Mouse (Mus musculus): ENCODE data around the gene Slc22a14. TPM values are rescaled to one million over a fixed set of nuclear protein-coding genes. Genes with fewer than 3 reads are reported as not detected.

The Slc22a14 gene
- total RNA-seq, 1 experiment, result 0.45 TPM

DNA sequence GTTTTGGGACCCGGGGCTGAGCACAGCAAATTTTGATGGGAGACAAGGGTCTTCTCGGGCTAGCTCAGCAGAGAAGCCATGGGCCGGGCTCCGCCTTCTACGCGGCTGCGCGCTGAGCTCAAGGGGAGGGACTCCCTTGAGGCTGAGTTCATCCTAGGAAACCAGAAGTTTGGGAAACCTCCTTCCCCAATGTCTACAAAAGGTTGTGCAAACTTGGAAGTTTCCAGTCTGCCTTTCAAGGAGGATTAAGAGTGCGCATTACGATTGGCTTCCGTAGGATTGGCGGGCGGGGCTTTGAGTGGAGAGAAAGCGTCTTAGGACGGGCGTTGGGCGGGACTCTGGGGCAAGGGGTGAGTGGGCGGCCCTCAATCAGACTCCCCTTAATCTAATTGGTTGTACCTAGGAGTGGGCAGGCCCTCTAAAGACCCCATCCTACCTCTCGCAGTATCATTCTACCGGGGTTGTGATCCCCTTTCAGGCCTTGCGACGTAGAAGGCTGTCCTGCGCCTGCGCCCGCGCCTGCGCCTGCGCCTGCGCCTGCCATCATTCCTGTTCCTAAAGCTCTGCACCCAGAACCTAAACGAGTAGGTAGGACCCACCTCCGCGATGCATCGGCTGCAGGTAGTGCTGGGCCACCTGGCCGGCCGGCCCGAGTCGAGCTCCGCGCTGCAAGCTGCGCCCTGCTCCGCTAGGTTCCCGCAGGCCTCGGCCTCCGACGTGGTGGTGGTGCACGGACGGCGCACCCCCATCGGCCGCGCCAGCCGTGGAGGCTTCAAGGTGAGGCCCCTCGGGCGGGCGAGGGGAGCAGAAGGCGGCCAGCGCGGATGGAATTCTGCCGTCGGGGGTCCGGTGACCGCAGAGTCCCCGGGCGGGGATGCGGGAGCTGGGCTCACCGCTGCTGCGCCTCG is 24.2 kb downstream of the Slc22a14 start, which contains the start of gene Myd88:
Myd88 (minus strand) TSS at position 503 of the 908 bp plus-strand sequence.
- in situ Hi-C loops (cut with MboI; ENCODE audit: low sequenced_read_pairs in 2 of 2, unreplicated experiment in 2 of 2), result no loop called here
- Histone ChIP-seq H3K9me3 (ENCODE audit: control insufficient read depth, insufficient read depth, low read depth, low read length) (no peaks in the 10 kb centered on the region), H3K4me3 (ENCODE audit: insufficient read depth in 1 of 2, low read depth in 1 of 2, low read length in 2 of 2, poor library complexity in 1 of 2, severe bottlenecking in 1 of 2) (peak within 1 kb of the TSS; percentile 78 to 81), H3K9ac (ENCODE audit: insufficient read depth, low read depth, low read length, poor library complexity, severe bottlenecking) (peak within 1 kb of the TSS; percentile 84), H3K4me1 (ENCODE audit: control insufficient read depth in 2 of 2, insufficient read depth in 2 of 2, low read length in 2 of 2, poor library complexity in 1 of 2) (peaks cover 3 to 14% of the 10 kb centered on the region in 2 experiments; a peak in 2 of 4 replicates), H3K36me3 (ENCODE audit: control insufficient read depth, insufficient read depth, low read length, poor library complexity, severe bottlenecking) (peaks cover 17% of the 10 kb centered on the region; the same call in 1 of the 2 replicates), H3K27ac (ENCODE audit: insufficient read depth, low read depth, low read length, poor library complexity, severe bottlenecking) (peak within 1 kb of the TSS; percentile 68)
- no peak for TF ChIP-seq MAFK (IDR thresholded peaks at IDR 0.05; ENCODE audit: insufficient read depth, low read depth, low read length)
- no peak for TF ChIP-seq CHD2 (IDR thresholded peaks at IDR 0.05; ENCODE audit: low read depth, low read length)
- no peak for TF ChIP-seq ZC3H11A (IDR thresholded peaks at IDR 0.05; ENCODE audit: borderline replicate concordance, low read depth, low read length)
- no peak for TF ChIP-seq ZNF384 (IDR thresholded peaks at IDR 0.05; ENCODE audit: low read depth, low read length)
- no peak for TF ChIP-seq HCFC1 (IDR thresholded peaks at IDR 0.05; ENCODE audit: borderline replicate concordance, insufficient read depth, low read length)
- DNase-seq (ENCODE audit: low read depth, low spot score), result peak; percentile 98

DNA sequence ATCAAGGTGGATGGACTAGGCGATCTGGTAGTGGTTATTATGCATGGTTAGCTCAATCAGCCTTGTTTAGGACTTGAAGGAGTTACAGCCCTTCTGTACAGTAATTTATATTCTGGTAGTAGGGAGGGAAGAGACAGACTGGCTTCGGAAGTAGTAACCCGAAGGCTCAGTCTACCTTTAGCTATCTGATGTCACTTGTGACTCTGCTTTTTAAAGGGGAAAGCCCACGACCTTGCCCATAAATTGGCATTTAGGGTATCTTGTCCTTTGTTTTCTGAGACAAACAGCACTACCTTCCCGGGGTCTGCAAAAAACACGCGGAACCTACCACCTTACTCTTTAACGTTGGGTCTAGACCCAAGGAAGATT is 25.2 kb downstream of the Slc22a14 start:
- Histone ChIP-seq H3K9me3 (ENCODE audit: control insufficient read depth, insufficient read depth, low read depth, low read length) (no peaks in the 10 kb centered on the region), H3K27ac (ENCODE audit: insufficient read depth, low read depth, low read length, poor library complexity, severe bottlenecking) (no peak overlapping the region), H3K36me3 (ENCODE audit: control insufficient read depth, insufficient read depth, low read length, poor library complexity, severe bottlenecking) (peaks cover 16% of the 10 kb centered on the region; the same call in 1 of the 2 replicates), H3K9ac (ENCODE audit: insufficient read depth, low read depth, low read length, poor library complexity, severe bottlenecking) (peak overlapping the region; percentile 78), H3K4me3 (ENCODE audit: insufficient read depth in 1 of 2, low read depth in 1 of 2, low read length in 2 of 2, poor library complexity in 1 of 2, severe bottlenecking in 1 of 2) (peak overlapping the region; percentile 68 to 81), H3K4me1 (ENCODE audit: control insufficient read depth in 2 of 2, insufficient read depth in 2 of 2, low read length in 2 of 2, poor library complexity in 1 of 2) (peaks cover 3 to 14% of the 10 kb centered on the region in 2 experiments; a peak in 2 of 4 replicates)
- DNase-seq (ENCODE audit: low read depth, low spot score), result no peak
- TF ChIP-seq HCFC1 (IDR thresholded peaks at IDR 0.05; ENCODE audit: borderline replicate concordance, insufficient read depth, low read length) (no peak), MAFK (IDR thresholded peaks at IDR 0.05; ENCODE audit: insufficient read depth, low read depth, low read length) (no peak), CHD2 (IDR thresholded peaks at IDR 0.05; ENCODE audit: low read depth, low read length) (no peak), ZNF384 (IDR thresholded peaks at IDR 0.05; ENCODE audit: low read depth, low read length) (no peak), ZC3H11A (IDR thresholded peaks at IDR 0.05; ENCODE audit: borderline replicate concordance, low read depth, low read length) (no peak)
- in situ Hi-C loops (cut with MboI; ENCODE audit: low sequenced_read_pairs in 2 of 2, unreplicated experiment in 2 of 2), result no loop called here

DNA sequence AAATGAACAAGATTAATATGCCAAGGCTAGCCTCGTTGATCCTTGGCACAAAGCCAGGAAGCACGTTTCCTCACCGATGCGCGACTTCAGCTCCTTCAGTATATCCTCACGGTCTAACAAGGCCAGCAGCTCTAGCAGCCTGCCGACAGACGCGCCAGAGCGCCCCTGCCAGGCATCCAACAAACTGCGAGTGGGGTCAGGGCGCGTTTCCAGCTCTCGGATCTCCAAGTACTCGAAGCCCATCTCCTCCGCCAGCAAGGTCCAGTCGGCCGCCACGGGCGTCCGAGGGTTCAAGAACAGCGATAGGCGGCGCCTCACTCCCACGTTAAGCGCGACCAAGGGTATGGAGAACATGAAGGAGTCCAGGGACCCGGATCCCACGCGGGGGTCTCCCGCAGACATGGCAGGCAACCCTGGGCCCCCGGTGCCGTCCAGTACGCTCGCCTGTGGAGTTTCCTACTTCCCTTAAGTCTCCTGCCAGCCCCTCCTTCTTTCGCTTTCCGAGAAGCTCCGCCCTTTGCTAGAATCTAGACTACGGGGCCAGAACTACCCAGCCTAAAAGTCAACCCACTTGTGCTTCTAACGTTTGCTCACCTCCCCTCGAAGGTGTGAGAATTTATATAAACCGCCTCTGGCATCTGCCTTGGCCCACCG is 25.7 kb downstream of the Slc22a14 start, which contains the start of gene Acaa1a:
Acaa1a (plus strand) TSS at position 119 of the 654 bp plus-strand sequence.
- Histone ChIP-seq H3K9ac (ENCODE audit: insufficient read depth, low read depth, low read length, poor library complexity, severe bottlenecking) (peak within 1 kb of the TSS; percentile 78), H3K4me3 (ENCODE audit: insufficient read depth in 1 of 2, low read depth in 1 of 2, low read length in 2 of 2, poor library complexity in 1 of 2, severe bottlenecking in 1 of 2) (peak within 1 kb of the TSS; percentile 68 to 81), H3K4me1 (ENCODE audit: control insufficient read depth in 2 of 2, insufficient read depth in 2 of 2, low read length in 2 of 2, poor library complexity in 1 of 2) (peaks cover 3 to 14% of the 10 kb centered on the region in 2 experiments; a peak in 2 of 4 replicates), H3K36me3 (ENCODE audit: control insufficient read depth, insufficient read depth, low read length, poor library complexity, severe bottlenecking) (peaks cover 13% of the 10 kb centered on the region; the same call in 1 of the 2 replicates), H3K9me3 (ENCODE audit: control insufficient read depth, insufficient read depth, low read depth, low read length) (no peaks in the 10 kb centered on the region), H3K27ac (ENCODE audit: insufficient read depth, low read depth, low read length, poor library complexity, severe bottlenecking) (0 out of 2 replicates have a peak within 1 kb of the TSS, but pooled peaks have one; percentile 68)
- DNase-seq (ENCODE audit: low read depth, low spot score), result no peak
- TF ChIP-seq MAFK (IDR thresholded peaks at IDR 0.05; ENCODE audit: insufficient read depth, low read depth, low read length) (no peak), ZC3H11A (IDR thresholded peaks at IDR 0.05; ENCODE audit: borderline replicate concordance, low read depth, low read length) (no peak), ZNF384 (IDR thresholded peaks at IDR 0.05; ENCODE audit: low read depth, low read length) (no peak), HCFC1 (IDR thresholded peaks at IDR 0.05; ENCODE audit: borderline replicate concordance, insufficient read depth, low read length) (no peak), CHD2 (IDR thresholded peaks at IDR 0.05; ENCODE audit: low read depth, low read length) (no peak)
- in situ Hi-C loops (cut with MboI; ENCODE audit: low sequenced_read_pairs in 2 of 2, unreplicated experiment in 2 of 2), result no loop called here

DNA sequence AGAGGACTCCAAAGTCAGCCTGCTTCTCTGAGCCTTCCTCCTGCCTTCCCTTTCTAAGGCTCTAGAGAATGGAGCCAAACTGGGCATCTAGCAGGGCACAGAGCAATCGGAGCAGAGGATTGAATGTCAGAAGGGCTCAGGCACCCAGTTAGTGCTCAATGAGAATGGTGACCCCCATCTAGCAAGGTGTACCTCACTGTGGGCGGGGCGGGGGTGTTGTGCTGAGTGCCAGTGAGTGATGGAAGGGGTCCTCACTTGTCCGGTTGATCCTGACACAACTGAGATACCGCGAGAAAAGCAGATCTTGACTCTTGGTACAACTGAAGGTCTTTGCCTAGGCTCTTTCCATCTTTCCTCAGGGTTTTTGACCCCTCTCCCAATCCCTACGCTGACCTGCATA is 26.2 kb downstream of the Slc22a14 start:
- in situ Hi-C loops (cut with MboI; ENCODE audit: low sequenced_read_pairs in 2 of 2, unreplicated experiment in 2 of 2), result no loop called here
- Histone ChIP-seq H3K36me3 (ENCODE audit: control insufficient read depth, insufficient read depth, low read length, poor library complexity, severe bottlenecking) (peaks cover 9% of the 10 kb centered on the region; the same call in 1 of the 2 replicates), H3K27ac (ENCODE audit: insufficient read depth, low read depth, low read length, poor library complexity, severe bottlenecking) (0 out of 2 replicates have a peak overlapping the region, but pooled peaks have one; percentile 5), H3K4me1 (ENCODE audit: control insufficient read depth in 2 of 2, insufficient read depth in 2 of 2, low read length in 2 of 2, poor library complexity in 1 of 2) (peaks cover 3 to 17% of the 10 kb centered on the region in 2 experiments; a peak in 2 of 4 replicates), H3K9me3 (ENCODE audit: control insufficient read depth, insufficient read depth, low read depth, low read length) (no peaks in the 10 kb centered on the region), H3K9ac (ENCODE audit: insufficient read depth, low read depth, low read length, poor library complexity, severe bottlenecking) (peak overlapping the region; percentile 78; the same call in 1 of the 2 replicates), H3K4me3 (ENCODE audit: insufficient read depth in 1 of 2, low read depth in 1 of 2, low read length in 2 of 2, poor library complexity in 1 of 2, severe bottlenecking in 1 of 2) (peak overlapping the region; percentile 68 to 81)
- no peak for TF ChIP-seq ZC3H11A (IDR thresholded peaks at IDR 0.05; ENCODE audit: borderline replicate concordance, low read depth, low read length)
- TF ChIP-seq HCFC1 (IDR thresholded peaks at IDR 0.05; ENCODE audit: borderline replicate concordance, insufficient read depth, low read length), result no peak
- no peak for TF ChIP-seq ZNF384 (IDR thresholded peaks at IDR 0.05; ENCODE audit: low read depth, low read length)
- no peak for TF ChIP-seq CHD2 (IDR thresholded peaks at IDR 0.05; ENCODE audit: low read depth, low read length)
- no peak for TF ChIP-seq MAFK (IDR thresholded peaks at IDR 0.05; ENCODE audit: insufficient read depth, low read depth, low read length)
- no peak for DNase-seq (ENCODE audit: low read depth, low spot score)
